Mouse (Mus musculus) gastrocnemius, adult 2 months (tissue): ENCODE measurements around the gene Etv6. TPM values are rescaled to one million over a fixed set of nuclear protein-coding genes. Genes with fewer than 3 reads are reported as not detected.

Experiments used
- DNase-seq: peaks from one replicate; pipeline ENCODE4 v3.0.0; 2022
- H3K27ac ChIP-seq: fragments of 200-600 bp; 2 replicates; pipeline ENCODE4 v1.8.1; 2022; ENCODE audit warnings: mild to moderate bottlenecking
- H3K4me3 ChIP-seq: fragments of 200-600 bp; 2 replicates; pipeline ENCODE4 v1.8.1; 2022; ENCODE audit warnings: mild to moderate bottlenecking, moderate library complexity
- CTCF ChIP-seq: fragments of 200-600 bp; IDR thresholded peaks from 2 replicates; pipeline ENCODE4 v1.8.1; 2022; ENCODE audit warnings: antibody characterized with exemption, mild to moderate bottlenecking, moderate library complexity
- intact Hi-C: fragments of 180-260 bp; cut with DNase I; formaldehyde crosslinking; loops from one replicate; pipeline ENCODE4 v1.15.1; 2025
- total RNA-seq, 2 experiments: library from RNA; stranded (reverse); gene quantifications; 2 replicates each; pipeline ENCODE4 v1.2.3; 2021

Gene Etv6
- total RNA-seq, 2 experiments from 2014 or later = 6.7 to 10.8 TPM

- H3K4me3 ChIP-seq = no peak overlapping the region
- intact Hi-C loops = no loop called here
- TF ChIP-seq CTCF = no peak
These were observed 184.8 kb downstream of the Etv6 start for GRCm38 (mm10) chr6:134220209-134220777.

GRCm38 (mm10) chr6:134222248-134222929 lies 186.9 kb downstream of the Etv6 start:
- DNase-seq = no peak
- intact Hi-C loops = no loop called here
- no peak for TF ChIP-seq CTCF
- Histone ChIP-seq H3K27ac (no peak overlapping the region), H3K4me3 (no peak overlapping the region)

More at GRCm38 (mm10) chr6:134220209-134220777, 184.8 kb downstream of the Etv6 start:
- no peak for DNase-seq
- no peak overlapping the region for H3K27ac ChIP-seq

- no peak overlapping the region for H3K27ac ChIP-seq
- DNase-seq = no peak
- intact Hi-C loops = no loop called here
- no peak overlapping the region for H3K4me3 ChIP-seq
- no peak for TF ChIP-seq CTCF
These were observed 190.1 kb downstream of the Etv6 start for GRCm38 (mm10) chr6:134225564-134225963.

GRCm38 (mm10) chr6:134226349-134227169 lies 191.1 kb downstream of the Etv6 start:
- no peak for TF ChIP-seq CTCF
- no peak overlapping the region for H3K27ac ChIP-seq
- H3K4me3 ChIP-seq = no peak overlapping the region
- no peak for DNase-seq
- intact Hi-C loops = no loop called here

- intact Hi-C loops = no loop called here
These were observed 200.8 kb downstream of the Etv6 start for GRCm38 (mm10) chr6:134236311-134236710.

GRCm38 (mm10) chr6:134238455-134238854 lies 203.0 kb downstream of the Etv6 start:
- no peak for TF ChIP-seq CTCF
- no peak overlapping the region for H3K27ac ChIP-seq
- intact Hi-C loops = no loop called here
- no peak overlapping the region for H3K4me3 ChIP-seq
- no peak for DNase-seq

More at GRCm38 (mm10) chr6:134236311-134236710, 200.8 kb downstream of the Etv6 start:
- no peak overlapping the region for H3K4me3 ChIP-seq
- no peak for TF ChIP-seq CTCF
- DNase-seq = peak; percentile 34
- H3K27ac ChIP-seq = no peak overlapping the region

GRCm38 (mm10) chr6:134240988-134241387 lies 205.5 kb downstream of the Etv6 start:
- no peak for DNase-seq
- peak; percentile 46 for TF ChIP-seq CTCF
- no peak overlapping the region for H3K4me3 ChIP-seq
- H3K27ac ChIP-seq = no peak overlapping the region
- intact Hi-C loops = loop anchor here (5.0 to 10.0 kb wide), 3 partner anchors 144 to 279 kb away; partner anchors contain the start of gene Etv6

- peak; percentile 40 for DNase-seq
- Histone ChIP-seq H3K27ac (peak overlapping the region; percentile 77), H3K4me3 (peak overlapping the region; percentile 36)
- TF ChIP-seq CTCF = no peak
- intact Hi-C loops = loop anchor here (5.0 to 10.0 kb wide), 3 partner anchors 142 to 281 kb away; partner anchors contain the start of gene Etv6
These were observed 207.6 kb downstream of the Etv6 start for GRCm38 (mm10) chr6:134243119-134243518.

- Histone ChIP-seq H3K27ac (peak overlapping the region; percentile 77), H3K4me3 (peak overlapping the region; percentile 36)
- intact Hi-C loops = loop anchor here (5.0 to 10.0 kb wide), 3 partner anchors 141 to 281 kb away; partner anchors contain the start of gene Etv6
- TF ChIP-seq CTCF = no peak
- DNase-seq = no peak
These were observed 208.0 kb downstream of the Etv6 start for GRCm38 (mm10) chr6:134243546-134243945.

- TF ChIP-seq CTCF = no peak
- intact Hi-C loops = loop anchor here (5.0 to 10.0 kb wide), 3 partner anchors 141 to 282 kb away; partner anchors contain the start of gene Etv6
- Histone ChIP-seq H3K27ac (peak overlapping the region; percentile 77; the same call in 1 of the 2 replicates), H3K4me3 (no peak overlapping the region)
- no peak for DNase-seq
These were observed 208.6 kb downstream of the Etv6 start for GRCm38 (mm10) chr6:134244071-134244470.

- TF ChIP-seq CTCF = no peak
- intact Hi-C loops = loop anchor here (10.0 kb wide), 2 partner anchors 139 to 211 kb away; partner anchors contain the start of gene Etv6
- Histone ChIP-seq H3K27ac (no peak overlapping the region), H3K4me3 (no peak overlapping the region)
- DNase-seq = no peak
These were observed 210.6 kb downstream of the Etv6 start for GRCm38 (mm10) chr6:134246109-134246508.

- DNase-seq = no peak
- intact Hi-C loops = loop anchor here (10.0 kb wide), 2 partner anchors 137 to 213 kb away; partner anchors contain the start of gene Etv6
- Histone ChIP-seq H3K4me3 (no peak overlapping the region), H3K27ac (no peak overlapping the region)
- TF ChIP-seq CTCF = no peak
These were observed 211.8 kb downstream of the Etv6 start for GRCm38 (mm10) chr6:134247324-134247723.
